Mouse (Mus musculus) ovary, adult 10 weeks (tissue): ENCODE results near the gene A630010A05Rik. TPM values are rescaled to one million over a fixed set of nuclear protein-coding genes. Genes with fewer than 3 reads are reported as not detected.

Source experiments
- polyA plus RNA-seq: library from polyadenylated mRNA; stranded (reverse); fragments of 350-450 nt; fragmentation: Illumina TruSeq; extraction: RNeasy Lipid Tissue Mini Kit (QIAGEN cat#74804); gene quantifications from one replicate; pipeline ENCODE4 v1.2.3, GENCODE M21; 2014

The A630010A05Rik gene
- 1.9 TPM for polyA plus RNA-seq

DNA sequence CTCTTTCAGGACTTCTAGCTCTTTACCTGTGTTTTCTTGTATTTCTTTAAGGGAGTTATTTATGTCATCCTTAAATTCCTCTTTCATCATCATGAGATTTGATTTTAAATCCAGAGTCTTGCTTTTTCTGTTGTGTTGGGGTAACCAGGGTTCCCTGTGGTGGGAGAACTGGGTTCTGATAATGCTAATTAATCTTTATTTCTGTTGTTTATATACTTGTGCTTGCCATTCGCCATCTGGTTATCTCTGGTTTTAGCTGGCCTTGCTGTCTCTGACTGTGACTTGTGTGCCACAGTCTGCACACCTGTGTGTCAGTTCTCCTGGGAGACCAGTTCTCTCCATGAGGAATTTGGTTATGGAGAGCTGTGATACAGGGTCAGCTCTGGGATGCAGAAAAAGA is at the start of gene A630010A05Rik:
Gene A630010A05Rik (plus strand): TSS at position 301 of the 400 bp plus-strand sequence.

Other genes with a start within 250 kb of the A630010A05Rik start
- gene Fopnl, start 244.9 kb upstream of the A630010A05Rik start, polyA plus RNA-seq = 89.5 TPM
- gene Abcc1, start 200.8 kb upstream of the A630010A05Rik start, polyA plus RNA-seq = 7.4 TPM